Mouse (Mus musculus): ENCODE results near the gene 1700012B09Rik. TPM values are rescaled to one million over a fixed set of nuclear protein-coding genes. Genes with fewer than 3 reads are reported as not detected.

Gene 1700012B09Rik
- polyA plus RNA-seq, 1 experiment from 2014 or later: not detected

- Histone ChIP-seq H3K4me3 (no peak overlapping the region), H3K36me3 (no peaks in the 10 kb centered on the region), H3K4me2 (no peak overlapping the region), H3K4me1 (replicated peaks) (no peaks in the 10 kb centered on the region), H3K27ac (ENCODE audit: poor library complexity, severe bottlenecking) (no peak overlapping the region), H3K9me3 (replicated peaks) (no peaks in the 10 kb centered on the region), H3K27me3 (replicated peaks) (peaks cover 6% of the 10 kb centered on the region; the same call in 1 of the 2 replicates), H3K9ac (no peak overlapping the region)
- ATAC-seq (ENCODE audit: insufficient number of reproducible peaks, low FRiP score): no peak
Measured at GRCm38 (mm10) chr9:14759261-14759660, 11.6 kb downstream of the 1700012B09Rik start.

DNA sequence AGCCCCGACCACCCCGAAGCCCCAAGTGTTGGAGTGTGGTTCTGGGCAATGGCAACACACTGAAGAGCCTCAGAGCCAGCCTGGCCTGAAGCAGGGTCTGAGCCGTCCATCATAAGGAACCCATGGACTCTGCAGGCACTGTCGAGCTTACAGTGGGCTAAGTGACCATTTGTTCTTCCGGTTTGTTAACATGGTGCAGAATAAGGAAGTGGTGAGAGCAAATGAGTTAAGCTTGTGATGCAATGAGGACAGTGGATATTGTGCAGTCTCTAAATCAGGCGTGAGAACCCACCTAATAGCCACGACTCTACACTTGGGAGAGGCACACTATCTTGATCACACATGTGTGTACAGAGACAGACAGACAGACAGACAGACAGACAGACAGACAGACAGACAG, 12.2 kb downstream of the 1700012B09Rik start:
- Histone ChIP-seq H3K4me2 (no peak overlapping the region), H3K9ac (no peak overlapping the region), H3K9me3 (replicated peaks) (no peaks in the 10 kb centered on the region), H3K4me1 (replicated peaks) (no peaks in the 10 kb centered on the region), H3K27me3 (replicated peaks) (peaks cover 3% of the 10 kb centered on the region; the same call in 1 of the 2 replicates), H3K36me3 (no peaks in the 10 kb centered on the region), H3K27ac (ENCODE audit: poor library complexity, severe bottlenecking) (no peak overlapping the region), H3K4me3 (no peak overlapping the region)
- WGBS: 56% methylated on average over 7 of the region's 7 CpGs
- no peak for ATAC-seq (ENCODE audit: insufficient number of reproducible peaks, low FRiP score)

- no peaks in the 10 kb centered on the region for H3K36me3 ChIP-seq
- peaks cover 13% of the 10 kb centered on the region for H3K4me1 ChIP-seq (replicated peaks)
- H3K4me2 ChIP-seq: no peak overlapping the region
- H3K27me3 ChIP-seq (replicated peaks): peaks cover 11% of the 10 kb centered on the region
- H3K27ac ChIP-seq (ENCODE audit: poor library complexity, severe bottlenecking): no peak overlapping the region
- H3K9me3 ChIP-seq (replicated peaks): no peaks in the 10 kb centered on the region
- H3K9ac ChIP-seq: no peak overlapping the region
- H3K4me3 ChIP-seq: no peak overlapping the region
- WGBS: 71% methylated on average over 3 of the region's 3 CpGs
- ATAC-seq (ENCODE audit: insufficient number of reproducible peaks, low FRiP score): no peak
Measured at GRCm38 (mm10) chr9:14754469-14754868, 16.4 kb downstream of the 1700012B09Rik start.

- no peak overlapping the region for H3K4me3 ChIP-seq
- no peak overlapping the region for H3K9ac ChIP-seq
- H3K4me2 ChIP-seq: no peak overlapping the region
- no peak overlapping the region for H3K27ac ChIP-seq (ENCODE audit: poor library complexity, severe bottlenecking)
- peaks cover 11% of the 10 kb centered on the region for H3K27me3 ChIP-seq (replicated peaks)
- no peaks in the 10 kb centered on the region for H3K36me3 ChIP-seq
- ATAC-seq (ENCODE audit: insufficient number of reproducible peaks, low FRiP score): no peak
- H3K9me3 ChIP-seq (replicated peaks): no peaks in the 10 kb centered on the region
- peaks cover 13% of the 10 kb centered on the region for H3K4me1 ChIP-seq (replicated peaks)
Measured at GRCm38 (mm10) chr9:14753947-14754346, 16.9 kb downstream of the 1700012B09Rik start.

- no peak within 1 kb of the TSS for H3K27ac ChIP-seq (ENCODE audit: poor library complexity, severe bottlenecking)
- ATAC-seq (ENCODE audit: insufficient number of reproducible peaks, low FRiP score): peak; percentile 74
- H3K4me1 ChIP-seq (replicated peaks): peaks cover 13% of the 10 kb centered on the region
- peak within 1 kb of the TSS; percentile 96 for H3K4me2 ChIP-seq
- peaks cover 11% of the 10 kb centered on the region for H3K27me3 ChIP-seq (replicated peaks)
- H3K36me3 ChIP-seq: no peaks in the 10 kb centered on the region
- H3K9ac ChIP-seq: peak within 1 kb of the TSS; percentile 70
- under 1% methylated on average over 28 of the region's 28 CpGs for WGBS
- no peaks in the 10 kb centered on the region for H3K9me3 ChIP-seq (replicated peaks)
- peak within 1 kb of the TSS; percentile 64 for H3K4me3 ChIP-seq
Measured at GRCm38 (mm10) chr9:14752001-14752522, 18.8 kb downstream of the 1700012B09Rik start, which contains the start of gene Fut4. Fut4 (minus strand) TSS chr9:14752393.

DNA sequence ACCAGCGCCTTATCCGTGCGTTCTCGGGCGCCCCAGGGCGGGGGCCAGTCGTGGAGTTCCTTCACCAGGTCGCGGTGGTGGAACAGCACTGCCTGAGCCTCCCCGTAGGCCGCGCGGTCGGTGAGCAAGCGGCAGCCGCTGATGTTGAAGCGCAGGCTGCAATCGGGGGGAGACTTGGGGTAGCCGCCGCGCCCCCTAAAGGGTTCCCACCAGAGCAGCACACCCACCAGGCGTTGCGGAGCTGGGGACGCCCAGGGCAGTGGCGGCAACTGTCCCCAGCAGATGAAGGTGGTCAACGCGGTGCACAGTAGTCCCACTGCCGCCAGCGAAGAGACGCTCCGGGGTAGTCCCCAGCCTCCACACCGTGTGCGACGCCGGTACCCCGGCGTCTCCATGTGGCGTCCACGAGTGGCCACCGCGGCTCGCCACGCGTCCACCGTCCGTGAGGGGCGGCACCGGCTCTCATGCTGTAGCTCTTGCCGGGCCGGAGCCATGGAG, 19.3 kb downstream of the 1700012B09Rik start:
- Histone ChIP-seq H3K27ac (ENCODE audit: poor library complexity, severe bottlenecking) (no peak overlapping the region), H3K4me1 (replicated peaks) (peaks cover 13% of the 10 kb centered on the region), H3K4me2 (peak overlapping the region; percentile 96), H3K27me3 (replicated peaks) (peaks cover 11% of the 10 kb centered on the region), H3K36me3 (no peaks in the 10 kb centered on the region), H3K9me3 (replicated peaks) (no peaks in the 10 kb centered on the region), H3K9ac (peak overlapping the region; percentile 70), H3K4me3 (peak overlapping the region; percentile 64)
- under 1% methylated on average over 50 of the region's 50 CpGs for WGBS
- peak; percentile 71 for ATAC-seq (ENCODE audit: insufficient number of reproducible peaks, low FRiP score)

DNA sequence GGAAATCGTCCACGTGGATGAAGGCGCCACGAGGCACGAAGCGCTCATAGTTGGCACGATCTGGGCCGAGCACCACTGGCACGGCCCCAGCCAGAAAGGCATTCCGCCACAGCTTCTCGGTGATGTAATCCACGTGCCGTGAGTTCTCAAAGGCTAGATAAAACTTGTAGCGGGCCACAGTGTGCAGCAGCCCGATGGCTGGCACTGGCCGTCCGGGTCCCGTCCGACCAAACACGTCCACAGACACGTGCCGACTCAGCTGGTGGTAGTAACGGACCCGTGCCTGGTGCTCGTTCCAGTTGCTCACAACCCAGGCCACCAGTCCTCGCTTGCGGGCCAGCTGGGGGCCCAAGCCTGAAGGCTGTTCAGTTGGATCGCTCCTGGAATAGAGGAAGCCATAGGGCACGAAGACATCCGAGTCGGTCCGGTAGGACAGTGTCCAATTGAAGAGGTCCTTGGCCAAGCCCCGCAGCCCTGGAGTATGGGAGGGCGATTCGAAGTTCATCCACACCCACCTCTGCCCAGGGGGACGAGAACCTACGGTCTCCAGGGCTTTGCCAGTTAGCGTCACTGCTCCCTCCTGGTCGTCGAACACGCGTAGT, 19.8 kb downstream of the 1700012B09Rik start:
- Histone ChIP-seq H3K4me3 (peak overlapping the region; percentile 64), H3K9ac (peak overlapping the region; percentile 70), H3K27me3 (replicated peaks) (peaks cover 11% of the 10 kb centered on the region), H3K36me3 (no peaks in the 10 kb centered on the region), H3K4me1 (replicated peaks) (peaks cover 13% of the 10 kb centered on the region), H3K4me2 (peak overlapping the region; percentile 96), H3K9me3 (replicated peaks) (no peaks in the 10 kb centered on the region), H3K27ac (ENCODE audit: poor library complexity, severe bottlenecking) (no peak overlapping the region)
- WGBS: 44% methylated on average over 42 of the region's 42 CpGs
- peak; percentile 23; the same call in 1 of the 2 replicates for ATAC-seq (ENCODE audit: insufficient number of reproducible peaks, low FRiP score)

GRCm38 (mm10) chr9:14740151-14740924, 30.5 kb downstream of the 1700012B09Rik start, which contains the start of gene Piwil4:
Piwil4 (minus strand) TSS chr9:14740733.
- WGBS: 82% methylated on average over 19 of the region's 19 CpGs

GRCm38 (mm10) chr9:14739498-14740150, 31.2 kb downstream of the 1700012B09Rik start:
- Histone ChIP-seq H3K4me2 (no peak overlapping the region), H3K4me1 (replicated peaks) (no peaks in the 10 kb centered on the region), H3K4me3 (no peak overlapping the region), H3K36me3 (no peaks in the 10 kb centered on the region), H3K9me3 (replicated peaks) (no peaks in the 10 kb centered on the region), H3K27ac (ENCODE audit: poor library complexity, severe bottlenecking) (no peak overlapping the region), H3K9ac (no peak overlapping the region), H3K27me3 (replicated peaks) (0 out of 2 replicates have a peak, but pooled peaks cover 5% of the 10 kb centered on the region)
- ATAC-seq (ENCODE audit: insufficient number of reproducible peaks, low FRiP score): no peak
- WGBS: 68% methylated on average over 4 of the region's 4 CpGs

More at GRCm38 (mm10) chr9:14740151-14740924, 30.5 kb downstream of the 1700012B09Rik start, which contains the start of gene Piwil4:
- Histone ChIP-seq H3K4me1 (replicated peaks) (no peaks in the 10 kb centered on the region), H3K36me3 (no peaks in the 10 kb centered on the region), H3K27me3 (replicated peaks) (no peaks in the 10 kb centered on the region), H3K9me3 (replicated peaks) (no peaks in the 10 kb centered on the region), H3K9ac (no peak within 1 kb of the TSS), H3K4me3 (no peak within 1 kb of the TSS), H3K4me2 (no peak within 1 kb of the TSS), H3K27ac (ENCODE audit: poor library complexity, severe bottlenecking) (no peak within 1 kb of the TSS)
- ATAC-seq (ENCODE audit: insufficient number of reproducible peaks, low FRiP score): no peak

DNA sequence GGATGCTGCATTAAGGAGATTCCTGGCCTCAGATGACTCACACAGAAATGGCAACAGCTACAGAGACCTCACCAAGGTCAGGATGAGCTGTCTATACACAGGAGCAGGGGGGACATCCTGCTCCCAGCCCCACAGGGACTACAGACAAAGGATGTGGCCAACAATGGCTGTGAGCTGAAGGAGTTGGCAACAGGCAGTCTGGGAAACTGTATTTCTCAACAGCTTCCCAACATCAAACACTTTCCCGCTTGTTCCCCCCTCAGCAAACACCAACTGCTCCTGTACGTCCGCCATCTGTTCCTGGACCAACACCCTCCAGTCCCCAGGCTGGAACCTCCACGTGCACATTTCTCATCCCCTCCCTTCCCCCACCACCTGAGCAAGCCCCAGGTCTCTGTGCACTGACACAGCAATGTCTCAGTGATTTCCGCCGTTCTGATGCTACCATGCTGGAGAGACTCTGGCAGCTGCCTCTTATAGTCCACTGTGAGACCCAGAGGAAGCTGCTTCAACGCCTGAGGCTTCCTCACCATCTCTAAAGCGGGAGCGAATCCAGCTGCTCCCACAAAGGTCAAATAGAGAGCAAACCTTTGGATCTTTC, 39.8 kb downstream of the 1700012B09Rik start:
- H3K36me3 ChIP-seq: no peaks in the 10 kb centered on the region
- H3K9ac ChIP-seq: no peak overlapping the region
- H3K4me1 ChIP-seq (replicated peaks): no peaks in the 10 kb centered on the region; the same call in 1 of the 2 replicates
- no peak overlapping the region for H3K27ac ChIP-seq (ENCODE audit: poor library complexity, severe bottlenecking)
- H3K4me2 ChIP-seq: no peak overlapping the region
- 54% methylated on average over 9 of the region's 9 CpGs for WGBS
- no peak overlapping the region for H3K4me3 ChIP-seq
- H3K27me3 ChIP-seq (replicated peaks): 0 out of 2 replicates have a peak, but pooled peaks cover 6% of the 10 kb centered on the region
- no peak for ATAC-seq (ENCODE audit: insufficient number of reproducible peaks, low FRiP score)
- H3K9me3 ChIP-seq (replicated peaks): no peaks in the 10 kb centered on the region
